ENCODE assay signal across 13 mouse cellular contexts in genomic region chr5:140114512-140115060, GRCm38 (mm10).
DNase-seq lines count a peak whose midpoint lies in the region; ATAC-seq and TF ChIP-seq lines count a peak whose summit lies in the region.
"Had no signal": no experiment of that assay in that cellular context is flagged by ENCODE, and none has a peak within 500 bp of the region (broad histone marks: within the 10 kb centered on the region; RNA-seq: fewer than 3 reads in every experiment).

No protein-coding gene starts in this region.

- intact Hi-C loops in heart, postnatal 25 days (cut with DNase I): no loop called here
- intact Hi-C loops in left cerebral cortex, postnatal 14 days (cut with DNase I): no loop called here

- no peak overlapping the region for H3K9ac ChIP-seq in heart, postnatal 0 days (replicated peaks; ENCODE audit: low read depth, low read length)
- H3K9ac ChIP-seq in liver, embryonic 14.5 days (replicated peaks): no peak overlapping the region
- no peak overlapping the region for H3K9ac ChIP-seq in liver, embryonic 12.5 days
- H3K9ac ChIP-seq in liver, postnatal 0 days (replicated peaks): no peak overlapping the region; the same call in 1 of the 2 replicates

- no peak overlapping the region for H3K4me2 ChIP-seq in heart, postnatal 0 days (ENCODE audit: low read depth, low read length)
- H3K4me2 ChIP-seq in liver, embryonic 14.5 days (ENCODE audit: low read depth): no peak overlapping the region
- H3K4me2 ChIP-seq in liver, embryonic 12.5 days: no peak overlapping the region
- no peak overlapping the region for H3K4me2 ChIP-seq in liver, postnatal 0 days (ENCODE audit: low read depth, low read length)

- H3K4me1 ChIP-seq in heart, postnatal 0 days (ENCODE audit: control insufficient read depth, insufficient read depth): peaks cover 29% of the 10 kb centered on the region
- peaks cover 0 to 35% of the 10 kb centered on the region in 2 experiments; a peak in 2 of 4 replicates for H3K4me1 ChIP-seq in liver, embryonic 14.5 days (replicated peaks; ENCODE audit: control insufficient read depth in 2 of 2, insufficient read depth in 2 of 2, low read length in 1 of 2)
- peaks cover 44% of the 10 kb centered on the region for H3K4me1 ChIP-seq in liver, embryonic 12.5 days
- H3K4me1 ChIP-seq in liver, postnatal 0 days (ENCODE audit: insufficient read depth): peaks cover 47% of the 10 kb centered on the region

- H3K27ac ChIP-seq in heart, postnatal 0 days (ENCODE audit: low read depth): peak overlapping the region; percentile 88
- H3K27ac ChIP-seq in liver, embryonic 14.5 days: no peak overlapping the region
- no peak overlapping the region for H3K27ac ChIP-seq in liver, embryonic 12.5 days
- peak overlapping the region; percentile 91 for H3K27ac ChIP-seq in liver, postnatal 0 days (ENCODE audit: low read depth)
- H3K27ac ChIP-seq: left cerebral cortex, adult 2 months had no signal

- no peak for DNase-seq in heart, postnatal 0 days (ENCODE audit: low spot score)
- no peak for DNase-seq in heart, postnatal 25 days (ENCODE audit: low spot score)
- DNase-seq in liver, embryonic 14.5 days (ENCODE audit: low read depth in 3 of 3, low spot score in 3 of 3): no peak
- no peak for DNase-seq in liver, postnatal 0 days
- DNase-seq in thymus, postnatal 14 days: peak; percentile 49
- DNase-seq in left cerebral cortex, postnatal 14 days (ENCODE audit: low spot score in 2 of 2): no peak
- DNase-seq: cerebellum, adult 11 months; embryo, embryonic 11 days; right cerebral cortex, adult 18-20 months had no signal

- no peak overlapping the region for H3K4me3 ChIP-seq in heart, postnatal 0 days (ENCODE audit: low read depth, low read length)
- H3K4me3 ChIP-seq in liver, embryonic 14.5 days (ENCODE audit: insufficient read depth in 1 of 2, low read depth in 2 of 2, low read length in 2 of 2): no peak overlapping the region
- H3K4me3 ChIP-seq in liver, embryonic 12.5 days: no peak overlapping the region
- H3K4me3 ChIP-seq in liver, postnatal 0 days (ENCODE audit: low read depth, low read length): no peak overlapping the region
- H3K4me3 ChIP-seq: erythroblast, embryonic 14.5 days; left cerebral cortex, adult 2 months had no signal

- 86% methylated on average over 3 of the region's 3 CpGs for WGBS in heart, postnatal 0 days
- WGBS in liver, embryonic 14.5 days (ENCODE audit: insufficient replicate concordance): 80% methylated on average over 3 of the region's 3 CpGs
- 78% methylated on average over 3 of the region's 3 CpGs for WGBS in liver, embryonic 12.5 days (ENCODE audit: insufficient replicate concordance)
- WGBS in liver, postnatal 0 days (ENCODE audit: insufficient replicate concordance): 82% methylated on average over 3 of the region's 3 CpGs

- ATAC-seq in heart, postnatal 0 days (ENCODE audit: insufficient read depth, low read depth): no peak
- ATAC-seq in liver, embryonic 14.5 days (ENCODE audit: insufficient read depth): no peak
- ATAC-seq in liver, embryonic 12.5 days: no peak
- ATAC-seq in liver, postnatal 0 days: no peak

- TF ChIP-seq EP300 in heart, postnatal 0 days (IDR thresholded peaks at IDR 0.05; ENCODE audit: low read depth): no peak
- TF ChIP-seq EP300 in liver, embryonic 14.5 days (IDR thresholded peaks at IDR 0.05; ENCODE audit: low read depth): no peak
- no peak for TF ChIP-seq EP300 in liver, postnatal 0 days (IDR thresholded peaks at IDR 0.05; ENCODE audit: low read depth)

- TF ChIP-seq CTCF in heart, postnatal 0 days (IDR thresholded peaks at IDR 0.05; ENCODE audit: low read depth): no peak
- peak; percentile 35; the same call in 1 of the 2 replicates for TF ChIP-seq CTCF in liver, embryonic 14.5 days (IDR thresholded peaks at IDR 0.05; ENCODE audit: low read depth)
- peak; percentile 24; the same call in 1 of the 2 replicates for TF ChIP-seq CTCF in liver, postnatal 0 days (IDR thresholded peaks at IDR 0.05; ENCODE audit: low read depth)

- H3K36me3 ChIP-seq in heart, postnatal 0 days (replicated peaks; ENCODE audit: control insufficient read depth, insufficient read depth, low read length): no peaks in the 10 kb centered on the region
- no peaks in the 10 kb centered on the region for H3K36me3 ChIP-seq in liver, embryonic 14.5 days (replicated peaks; ENCODE audit: control insufficient read depth, insufficient read depth, low read depth)
- H3K36me3 ChIP-seq in liver, embryonic 12.5 days: peaks cover 55% of the 10 kb centered on the region
- H3K36me3 ChIP-seq in liver, postnatal 0 days (replicated peaks; ENCODE audit: insufficient read depth, low read length): peaks cover 23% of the 10 kb centered on the region

- H3K27me3 ChIP-seq in heart, postnatal 0 days (ENCODE audit: control insufficient read depth, insufficient read depth, low read length): no peaks in the 10 kb centered on the region
- no peaks in the 10 kb centered on the region for H3K27me3 ChIP-seq in liver, embryonic 14.5 days (ENCODE audit: control insufficient read depth, insufficient read depth, low read length)
- H3K27me3 ChIP-seq in liver, embryonic 12.5 days (replicated peaks): no peaks in the 10 kb centered on the region
- H3K27me3 ChIP-seq in liver, postnatal 0 days (ENCODE audit: insufficient read depth, low read length): no peaks in the 10 kb centered on the region
- H3K27me3 ChIP-seq: CH12.LX had no signal

- H3K9me3 ChIP-seq in heart, postnatal 0 days (replicated peaks; ENCODE audit: control insufficient read depth, low read length): no peaks in the 10 kb centered on the region
- no peaks in the 10 kb centered on the region for H3K9me3 ChIP-seq in liver, embryonic 14.5 days (ENCODE audit: control insufficient read depth, low read length)
- no peaks in the 10 kb centered on the region for H3K9me3 ChIP-seq in liver, embryonic 12.5 days (replicated peaks)
- no peaks in the 10 kb centered on the region for H3K9me3 ChIP-seq in liver, postnatal 0 days (ENCODE audit: low read length)

Comparison
In these comparisons a context has a peak if more than half of its experiments do, and no peak if none do; other contexts are left out.
1. H3K27ac ChIP-seq: peak in heart, postnatal 0 days (single experiment) and liver, postnatal 0 days (single experiment); none in liver, embryonic 14.5 days (single experiment) and liver, embryonic 12.5 days (single experiment).